Mouse (Mus musculus): ENCODE results near the gene Snrpd2. TPM values are rescaled to one million over a fixed set of nuclear protein-coding genes. Genes with fewer than 3 reads are reported as not detected.

The Snrpd2 gene
- 122 and 124 TPM in 2 replicates for polyA plus RNA-seq (2015; fragmentation: Nextera tagmentation; extraction: Ambion mirVana)

- ATAC-seq (ENCODE audit: low FRiP score), result peak; percentile 93
- WGBS, result under 1% methylated on average over 24 of the region's 24 CpGs
- Histone ChIP-seq H3K4me1 (peaks cover 30% of the 10 kb centered on the region), H3K36me3 (peaks cover 35% of the 10 kb centered on the region), H3K4me3 (replicated peaks) (peak within 1 kb of the TSS; percentile 64), H3K27ac (replicated peaks) (peak within 1 kb of the TSS; percentile 87), H3K27me3 (replicated peaks) (no peaks in the 10 kb centered on the region), H3K9me3 (replicated peaks) (no peaks in the 10 kb centered on the region), H3K9ac (replicated peaks) (peak within 1 kb of the TSS; percentile 67), H3K4me2 (peak within 1 kb of the TSS; percentile 74)
Observed at GRCm38 (mm10) chr7:19149626-19150025, at the start of gene Snrpd2. Gene Snrpd2 (plus strand): TSS chr7:19149722.

DNA sequence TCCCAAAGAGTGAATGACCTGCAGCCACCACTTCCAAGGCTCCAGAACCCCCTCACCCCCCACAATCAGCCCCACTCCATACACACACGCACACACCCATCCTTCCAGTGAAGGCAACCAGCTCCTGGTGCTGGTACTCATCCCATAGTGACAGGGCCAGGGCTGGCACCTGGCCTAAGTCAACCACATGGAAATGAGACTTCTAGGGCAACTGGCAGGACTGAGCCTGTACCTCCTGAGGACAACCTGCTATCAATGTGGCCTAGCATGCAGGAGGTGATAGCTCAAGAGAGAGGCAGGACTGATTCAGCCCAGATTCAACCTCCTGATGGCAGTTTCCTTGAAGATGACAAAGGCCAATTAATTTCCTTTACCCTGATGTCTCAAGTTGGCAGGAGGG is 49.2 kb upstream of the Snrpd2 start:
- Histone ChIP-seq H3K9ac (replicated peaks) (no peak overlapping the region), H3K4me3 (replicated peaks) (no peak overlapping the region), H3K27ac (replicated peaks) (no peak overlapping the region), H3K4me2 (no peak overlapping the region), H3K36me3 (peaks cover 9% of the 10 kb centered on the region), H3K27me3 (replicated peaks) (peaks cover 10% of the 10 kb centered on the region; the same call in 1 of the 2 replicates), H3K9me3 (replicated peaks) (no peaks in the 10 kb centered on the region), H3K4me1 (peaks cover 21% of the 10 kb centered on the region)
- no peak for ATAC-seq (ENCODE audit: low FRiP score)
- WGBS, result 89% methylated on average over 1 of the region's 1 CpGs

DNA sequence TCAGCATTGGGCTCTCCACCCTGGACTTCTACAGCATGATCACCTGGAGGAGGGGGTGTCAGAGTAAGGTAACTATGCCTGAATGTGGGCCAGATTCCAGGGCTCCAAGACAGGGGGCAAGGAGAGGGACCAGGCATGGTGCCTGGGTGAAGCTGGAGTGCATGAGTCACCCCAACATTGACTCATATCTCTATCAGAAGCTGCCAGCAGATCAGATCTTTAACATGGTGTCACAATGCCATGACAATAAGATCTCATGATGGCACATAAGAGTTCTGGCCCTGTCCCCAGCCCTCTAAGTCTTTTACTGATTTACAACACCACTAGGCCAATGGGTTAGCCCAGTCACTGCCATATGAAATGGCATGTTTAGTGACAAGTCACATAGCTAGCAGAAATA is 45.8 kb upstream of the Snrpd2 start:
- Histone ChIP-seq H3K27ac (replicated peaks) (no peak overlapping the region), H3K27me3 (replicated peaks) (no peaks in the 10 kb centered on the region), H3K36me3 (peaks cover 9% of the 10 kb centered on the region), H3K4me3 (replicated peaks) (no peak overlapping the region), H3K9me3 (replicated peaks) (no peaks in the 10 kb centered on the region), H3K9ac (replicated peaks) (no peak overlapping the region), H3K4me1 (no peaks in the 10 kb centered on the region), H3K4me2 (no peak overlapping the region)
- ATAC-seq (ENCODE audit: low FRiP score), result no peak

GRCm38 (mm10) chr7:19104486-19104885 is 45.0 kb upstream of the Snrpd2 start:
- H3K9ac ChIP-seq (replicated peaks), result no peak overlapping the region
- H3K4me2 ChIP-seq, result no peak overlapping the region
- no peak overlapping the region for H3K27ac ChIP-seq (replicated peaks)
- no peaks in the 10 kb centered on the region for H3K9me3 ChIP-seq (replicated peaks)
- no peak for ATAC-seq (ENCODE audit: low FRiP score)
- H3K4me1 ChIP-seq, result no peaks in the 10 kb centered on the region
- peaks cover 9% of the 10 kb centered on the region for H3K36me3 ChIP-seq
- 82% methylated on average over 2 of the region's 2 CpGs for WGBS
- H3K4me3 ChIP-seq (replicated peaks), result no peak overlapping the region
- no peaks in the 10 kb centered on the region for H3K27me3 ChIP-seq (replicated peaks)

DNA sequence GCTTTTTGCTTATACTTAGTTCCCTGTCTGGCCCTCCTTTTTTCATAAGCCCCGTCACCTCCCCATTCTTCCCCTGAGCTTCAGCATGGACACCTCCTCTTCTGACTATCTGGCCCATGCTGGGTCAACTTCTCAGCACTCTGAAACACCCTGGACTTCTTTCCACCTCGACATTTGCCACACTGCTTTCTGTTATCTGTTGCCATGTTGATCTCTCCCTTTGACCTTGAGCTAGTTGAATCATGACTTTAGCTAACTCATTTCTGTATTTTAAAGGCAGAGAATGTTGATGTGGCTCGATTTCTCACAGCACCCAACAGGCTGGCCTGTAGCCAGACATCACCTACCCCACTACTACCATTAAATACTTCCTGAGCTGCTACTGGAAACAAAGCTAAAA is 42.1 kb upstream of the Snrpd2 start:
- Histone ChIP-seq H3K9me3 (replicated peaks) (no peaks in the 10 kb centered on the region), H3K4me1 (no peaks in the 10 kb centered on the region), H3K4me2 (no peak overlapping the region), H3K27me3 (replicated peaks) (0 out of 2 replicates have a peak, but pooled peaks cover under 1% of the 10 kb centered on the region), H3K36me3 (peaks cover 7% of the 10 kb centered on the region), H3K27ac (replicated peaks) (no peak overlapping the region), H3K4me3 (replicated peaks) (no peak overlapping the region), H3K9ac (replicated peaks) (no peak overlapping the region)
- 71% methylated on average over 3 of the region's 3 CpGs for WGBS
- ATAC-seq (ENCODE audit: low FRiP score), result no peak

DNA sequence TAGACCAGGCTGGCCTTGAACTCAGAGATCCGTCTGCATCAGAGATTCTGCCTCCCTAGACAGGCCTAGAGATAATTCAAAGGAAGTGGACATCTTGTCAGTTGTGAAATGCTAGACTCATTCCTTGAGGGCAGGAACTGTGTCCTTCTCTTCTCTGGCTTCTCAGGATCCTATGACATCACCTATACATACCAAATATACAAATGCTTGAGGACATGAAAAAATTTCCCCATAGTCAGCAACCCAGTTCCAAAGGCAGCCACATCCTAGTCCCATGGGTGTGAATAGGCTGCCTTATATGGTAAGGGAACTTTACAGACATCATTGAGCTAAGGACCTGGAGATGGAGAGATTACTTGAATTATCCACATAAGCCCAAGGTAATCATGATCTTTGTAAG is 40.0 kb upstream of the Snrpd2 start:
- H3K27ac ChIP-seq (replicated peaks), result no peak overlapping the region
- no peaks in the 10 kb centered on the region for H3K9me3 ChIP-seq (replicated peaks)
- no peak overlapping the region for H3K4me2 ChIP-seq
- no peak overlapping the region for H3K4me3 ChIP-seq (replicated peaks)
- no peak overlapping the region for H3K9ac ChIP-seq (replicated peaks)
- WGBS, result 97% methylated on average over 1 of the region's 1 CpGs
- no peaks in the 10 kb centered on the region for H3K4me1 ChIP-seq
- ATAC-seq (ENCODE audit: low FRiP score), result no peak
- 0 out of 2 replicates have a peak, but pooled peaks cover 5% of the 10 kb centered on the region for H3K27me3 ChIP-seq (replicated peaks)
- no peaks in the 10 kb centered on the region; the same call in 1 of the 2 replicates for H3K36me3 ChIP-seq

GRCm38 (mm10) chr7:19118028-19118771 is 31.3 kb upstream of the Snrpd2 start, which contains the start of gene Gm4969:
Gene Gm4969 (minus strand): TSS chr7:19118368.
- Histone ChIP-seq H3K4me1 (peaks cover 34% of the 10 kb centered on the region), H3K9me3 (replicated peaks) (no peaks in the 10 kb centered on the region), H3K4me2 (peak within 1 kb of the TSS; percentile 83), H3K4me3 (replicated peaks) (peak within 1 kb of the TSS; percentile 59), H3K9ac (replicated peaks) (peak within 1 kb of the TSS; percentile 44), H3K36me3 (no peaks in the 10 kb centered on the region), H3K27ac (replicated peaks) (peak within 1 kb of the TSS; percentile 63), H3K27me3 (replicated peaks) (no peaks in the 10 kb centered on the region)
- 18% methylated on average over 64 of the region's 64 CpGs for WGBS
- ATAC-seq (ENCODE audit: low FRiP score), result peak; percentile 79

- Histone ChIP-seq H3K9ac (replicated peaks) (no peak overlapping the region), H3K27me3 (replicated peaks) (no peaks in the 10 kb centered on the region), H3K4me2 (peak overlapping the region; percentile 83), H3K9me3 (replicated peaks) (no peaks in the 10 kb centered on the region), H3K4me1 (peaks cover 34% of the 10 kb centered on the region), H3K36me3 (no peaks in the 10 kb centered on the region), H3K27ac (replicated peaks) (peak overlapping the region; percentile 35; the same call in 1 of the 2 replicates), H3K4me3 (replicated peaks) (peak overlapping the region; percentile 59; the same call in 1 of the 2 replicates)
- WGBS, result 93% methylated on average over 8 of the region's 8 CpGs
- ATAC-seq (ENCODE audit: low FRiP score), result peak; percentile 9
Observed at GRCm38 (mm10) chr7:19119083-19119482, 30.4 kb upstream of the Snrpd2 start.

DNA sequence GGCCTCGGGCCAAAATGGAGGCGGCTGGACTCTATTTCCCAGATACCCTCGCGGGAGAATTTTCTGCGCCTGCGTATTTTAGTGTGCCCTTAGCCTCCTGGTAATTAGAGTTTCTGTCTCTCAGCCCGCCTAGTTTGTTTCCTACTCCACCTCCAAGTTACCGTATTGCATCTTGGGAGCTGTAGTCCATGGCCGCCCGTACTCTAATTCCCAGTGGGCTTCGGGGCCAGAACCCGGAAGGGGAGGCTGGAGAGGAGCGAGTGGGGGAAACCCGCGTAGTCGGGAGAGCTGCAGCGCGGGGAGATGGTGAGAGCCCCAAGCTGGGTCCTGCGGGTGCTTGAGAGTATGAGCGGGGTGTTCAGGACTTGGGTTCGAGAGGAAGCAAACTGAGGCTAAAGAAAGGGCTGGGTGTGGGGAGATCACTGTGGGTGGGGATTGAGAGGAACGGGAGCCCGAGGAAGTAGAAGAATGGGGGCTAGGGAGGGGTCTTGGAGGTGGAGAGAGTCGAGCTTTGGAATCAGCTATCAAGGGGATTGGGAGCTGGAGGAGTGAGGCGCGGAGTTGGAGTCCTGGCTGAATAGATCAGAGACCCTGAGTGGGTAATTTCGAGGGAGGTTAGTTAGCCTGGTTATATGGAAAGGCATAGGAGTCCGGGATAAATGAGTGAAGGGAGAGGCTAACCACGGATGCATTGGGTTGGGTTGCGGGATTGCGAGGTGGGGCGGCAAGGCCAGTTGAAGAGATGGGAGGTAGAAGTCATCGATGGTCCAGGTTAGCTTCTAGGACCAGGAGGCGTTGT is 29.7 kb upstream of the Snrpd2 start, which contains the start of gene Fbxo46:
Gene Fbxo46 (plus strand): TSS at position 229 of the 799 bp plus-strand sequence.
- H3K27ac ChIP-seq (replicated peaks), result peak within 1 kb of the TSS; percentile 71
- peaks cover 34% of the 10 kb centered on the region for H3K4me1 ChIP-seq
- peak within 1 kb of the TSS; percentile 79 for H3K9ac ChIP-seq (replicated peaks)
- peak; percentile 90 for ATAC-seq (ENCODE audit: low FRiP score)
- H3K4me3 ChIP-seq (replicated peaks), result peak within 1 kb of the TSS; percentile 59
- 2% methylated on average over 34 of the region's 34 CpGs for WGBS
- no peaks in the 10 kb centered on the region for H3K36me3 ChIP-seq
- no peaks in the 10 kb centered on the region for H3K27me3 ChIP-seq (replicated peaks)
- H3K9me3 ChIP-seq (replicated peaks), result no peaks in the 10 kb centered on the region
- H3K4me2 ChIP-seq, result peak within 1 kb of the TSS; percentile 83

- Histone ChIP-seq H3K9me3 (replicated peaks) (no peaks in the 10 kb centered on the region), H3K4me2 (no peak overlapping the region), H3K4me3 (replicated peaks) (no peak overlapping the region), H3K9ac (replicated peaks) (no peak overlapping the region), H3K27ac (replicated peaks) (no peak overlapping the region), H3K27me3 (replicated peaks) (no peaks in the 10 kb centered on the region), H3K4me1 (peaks cover 34% of the 10 kb centered on the region), H3K36me3 (no peaks in the 10 kb centered on the region)
- no peak for ATAC-seq (ENCODE audit: low FRiP score)
- WGBS, result 97% methylated on average over 4 of the region's 4 CpGs
Observed at GRCm38 (mm10) chr7:19121686-19122085, 27.8 kb upstream of the Snrpd2 start.

- no peaks in the 10 kb centered on the region for H3K9me3 ChIP-seq (replicated peaks)
- H3K4me1 ChIP-seq, result peaks cover 19% of the 10 kb centered on the region
- no peak overlapping the region for H3K4me3 ChIP-seq (replicated peaks)
- no peak overlapping the region for H3K4me2 ChIP-seq
- no peaks in the 10 kb centered on the region for H3K36me3 ChIP-seq
- no peak for ATAC-seq (ENCODE audit: low FRiP score)
- H3K27ac ChIP-seq (replicated peaks), result no peak overlapping the region
- H3K9ac ChIP-seq (replicated peaks), result no peak overlapping the region
- no peaks in the 10 kb centered on the region for H3K27me3 ChIP-seq (replicated peaks)
- WGBS, result 89% methylated on average over 6 of the region's 6 CpGs
Observed at GRCm38 (mm10) chr7:19124713-19125112, 24.8 kb upstream of the Snrpd2 start.
